Mouse (Mus musculus) c-Kit-positive CD71-positive TER-119-positive erythroid progenitor cells, embryonic 14.5 days (primary cell): ENCODE measurements around the gene Armh3.
A peak's percentile ranks its signal among the peaks of the same experiment; 100 is the strongest.

Experiments used
- DNase-seq: peaks from one replicate; pipeline ENCODE4 v3.0.0-alpha.2; 2013; ENCODE audit warnings: low spot score

Armh3 gene

DNA sequence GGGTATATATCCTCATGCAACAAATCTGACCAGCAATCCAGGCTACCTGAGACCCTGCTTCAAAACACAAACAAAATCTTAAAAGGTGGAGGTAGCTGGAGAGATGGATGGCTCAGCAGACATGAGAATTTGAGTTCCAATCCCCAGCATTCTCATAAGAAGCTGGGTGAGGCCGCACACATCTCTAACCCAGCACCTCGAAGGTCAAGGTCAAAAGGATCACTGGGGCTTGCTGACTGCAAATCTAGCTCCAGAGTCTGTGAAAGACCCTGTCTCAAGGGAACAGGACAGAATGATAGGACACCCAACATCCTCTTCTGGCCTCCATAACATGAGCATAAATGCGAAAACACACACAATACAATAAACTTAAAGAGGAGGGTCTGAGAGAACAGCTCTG lies 7.1 kb downstream of the Armh3 start:
- no peak for DNase-seq

DNA sequence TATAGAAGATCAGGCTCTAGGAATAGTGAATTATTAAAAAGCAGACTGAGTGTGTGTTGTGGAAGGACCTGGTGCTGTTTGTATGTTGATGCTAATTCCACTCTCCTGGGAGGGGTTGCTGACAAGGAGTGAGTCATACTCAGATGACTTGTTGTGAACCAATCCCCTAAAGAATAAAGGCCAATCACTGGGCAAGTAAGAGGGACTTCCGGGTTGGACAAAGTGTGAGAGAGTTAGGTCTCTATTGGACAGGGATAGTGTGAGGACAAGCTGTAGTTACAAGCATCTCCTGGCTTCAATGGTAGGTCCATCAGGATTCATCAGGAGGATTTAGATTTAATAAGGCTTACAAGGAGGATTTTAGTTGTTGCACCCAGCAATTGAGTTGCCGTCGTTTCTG lies 10.1 kb downstream of the Armh3 start:
- DNase-seq = no peak

DNA sequence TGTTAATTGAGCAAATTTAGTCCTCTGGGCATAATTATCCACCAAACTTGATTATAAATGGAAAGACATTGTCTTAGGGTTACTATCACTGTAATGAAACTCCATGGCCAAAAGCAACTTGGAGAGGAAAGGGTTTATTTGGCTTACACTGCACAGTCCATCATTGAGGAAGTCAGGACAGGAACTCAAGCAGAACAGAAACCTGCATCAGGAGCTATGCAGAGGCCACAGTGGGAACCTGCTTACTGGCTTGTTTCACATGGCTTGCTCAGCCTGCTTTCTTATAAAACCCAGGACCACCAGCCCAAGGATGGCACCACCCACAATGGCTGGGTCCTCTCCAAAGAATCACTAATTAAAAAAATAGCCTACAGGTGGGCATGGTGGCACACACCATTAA lies 13.9 kb downstream of the Armh3 start:
- no peak for DNase-seq

DNA sequence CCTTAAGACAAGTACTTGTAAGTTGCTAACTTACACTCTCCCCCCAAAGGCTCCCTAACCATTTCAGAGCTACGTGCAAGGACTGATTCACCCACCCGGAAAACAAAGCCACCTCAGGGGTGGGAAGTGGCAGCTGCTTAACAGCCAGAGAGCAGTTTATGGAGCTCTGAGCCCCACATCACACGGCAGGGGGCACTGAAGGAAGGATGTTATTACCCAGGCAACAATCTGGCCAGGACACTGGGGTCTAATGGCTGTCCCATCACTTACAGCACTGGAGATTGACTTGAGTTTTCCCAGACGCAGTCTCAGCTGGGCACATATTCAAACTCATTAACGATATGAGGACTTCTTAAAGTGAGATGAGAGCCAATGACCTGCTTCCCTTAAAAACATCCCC lies 37.5 kb downstream of the Armh3 start:
- no peak for DNase-seq

DNA sequence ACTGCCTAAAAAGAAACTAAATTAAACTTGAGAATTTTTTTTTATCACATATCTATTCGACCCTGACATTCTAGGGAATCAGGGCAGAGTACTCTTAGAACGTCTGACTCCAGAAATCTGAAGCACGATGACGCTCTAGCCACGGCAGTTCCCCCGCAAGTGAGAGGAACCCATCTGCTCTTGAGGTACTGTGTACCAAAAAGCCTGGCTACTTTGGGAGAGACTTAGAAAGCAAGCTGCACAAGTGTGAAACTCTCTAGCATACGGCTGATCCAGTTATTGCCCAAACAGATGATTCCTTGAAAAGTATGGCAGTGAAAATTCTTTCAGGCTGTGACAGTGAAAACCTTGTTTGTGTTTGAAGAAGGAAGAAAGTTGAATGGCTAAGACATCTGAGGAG lies 41.6 kb downstream of the Armh3 start:
- DNase-seq = no peak

DNA sequence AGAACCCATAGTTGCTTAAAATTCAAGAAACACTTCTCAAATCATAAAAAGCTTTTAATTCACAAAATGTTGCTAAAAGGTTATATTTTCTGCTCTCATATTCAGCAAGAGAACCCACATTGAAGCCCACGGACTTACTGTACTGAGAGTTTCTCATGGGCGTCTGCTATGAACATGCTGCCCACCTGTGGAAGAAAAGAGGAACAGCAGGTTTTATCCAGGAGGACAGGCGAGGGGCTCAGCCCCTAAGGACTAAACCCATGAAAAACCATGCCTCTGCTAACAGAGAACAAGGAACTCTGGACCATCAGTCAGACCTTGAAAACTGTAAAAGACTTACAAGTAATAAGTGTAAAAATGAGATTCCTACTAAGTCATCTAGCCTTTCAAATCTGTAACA lies 45.0 kb downstream of the Armh3 start:
- peak; percentile 11 for DNase-seq

- no peak for DNase-seq
These were observed 49.1 kb downstream of the Armh3 start for GRCm38 (mm10) chr19:45949236-45949635.

DNA sequence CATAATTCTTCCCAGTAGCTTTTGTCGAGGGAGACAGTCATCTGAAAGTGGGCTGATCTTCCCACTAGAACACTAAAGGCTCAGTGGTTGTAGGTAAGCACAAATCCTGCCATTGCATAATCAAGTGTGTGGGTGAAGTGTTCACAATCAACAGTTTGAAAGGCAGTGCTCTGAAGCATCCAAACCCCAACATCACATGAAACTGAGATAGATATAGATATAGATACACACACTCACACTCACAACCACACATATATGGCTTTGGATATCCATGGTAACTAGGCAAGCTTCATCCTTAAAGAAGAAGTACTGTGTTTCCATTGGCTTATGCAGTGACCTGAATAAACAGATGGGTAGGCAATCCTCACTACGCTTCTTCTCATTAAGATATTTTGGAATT lies 50.5 kb downstream of the Armh3 start:
- DNase-seq = no peak

- DNase-seq = no peak
These were observed 51.0 kb downstream of the Armh3 start for GRCm38 (mm10) chr19:45947286-45947685.

- no peak for DNase-seq
These were observed 51.7 kb downstream of the Armh3 start for GRCm38 (mm10) chr19:45946541-45946940.

GRCm38 (mm10) chr19:45945986-45946385 lies 52.3 kb downstream of the Armh3 start:
- no peak for DNase-seq

DNA sequence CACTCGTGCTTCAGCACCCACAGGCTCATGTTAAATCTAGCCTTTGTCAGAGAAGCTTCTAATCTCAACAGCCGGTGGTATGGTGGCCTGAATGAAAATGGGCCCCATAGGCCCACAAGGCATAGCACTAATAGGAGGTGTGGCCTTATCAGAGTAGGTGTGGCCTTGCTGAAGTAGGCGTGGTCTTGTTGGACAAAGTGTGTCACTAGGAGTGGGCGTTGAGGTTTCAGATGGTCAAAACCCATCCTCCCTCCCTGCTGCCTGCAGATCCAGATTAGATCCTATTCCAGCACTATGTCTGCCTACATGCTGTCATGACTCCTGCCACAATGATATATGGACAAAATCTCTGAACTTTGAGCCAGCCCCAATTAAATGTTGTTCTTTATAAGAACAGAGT lies 54.5 kb downstream of the Armh3 start:
- peak; percentile 64 for DNase-seq

- DNase-seq = peak; percentile 4
These were observed 60.2 kb downstream of the Armh3 start for GRCm38 (mm10) chr19:45938064-45938463.

- no peak for DNase-seq
These were observed 60.8 kb downstream of the Armh3 start for GRCm38 (mm10) chr19:45937530-45937929.

DNA sequence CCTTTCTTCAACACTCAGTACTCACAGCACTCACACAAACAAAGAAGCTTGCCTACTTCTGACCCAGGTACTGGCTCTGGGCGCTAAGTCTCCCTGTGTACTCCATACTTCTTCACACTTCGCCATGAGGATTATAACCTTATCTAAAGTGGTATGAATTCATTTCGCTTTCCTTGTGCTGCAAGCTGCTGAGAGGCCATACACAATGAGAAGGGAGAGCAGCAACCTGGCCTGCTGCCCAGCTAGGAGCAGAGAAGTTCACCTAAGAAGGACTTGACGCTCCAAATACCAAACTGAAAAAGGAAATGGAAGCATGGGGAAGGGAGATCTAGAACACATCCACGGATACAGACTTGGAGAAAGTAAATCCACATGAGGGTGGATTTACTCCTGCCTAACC lies 71.1 kb downstream of the Armh3 start:
- no peak for DNase-seq

GRCm38 (mm10) chr19:45926342-45926741 lies 71.9 kb downstream of the Armh3 start:
- DNase-seq = no peak

GRCm38 (mm10) chr19:45920299-45921090 lies 77.8 kb downstream of the Armh3 start:
- no peak for DNase-seq

DNA sequence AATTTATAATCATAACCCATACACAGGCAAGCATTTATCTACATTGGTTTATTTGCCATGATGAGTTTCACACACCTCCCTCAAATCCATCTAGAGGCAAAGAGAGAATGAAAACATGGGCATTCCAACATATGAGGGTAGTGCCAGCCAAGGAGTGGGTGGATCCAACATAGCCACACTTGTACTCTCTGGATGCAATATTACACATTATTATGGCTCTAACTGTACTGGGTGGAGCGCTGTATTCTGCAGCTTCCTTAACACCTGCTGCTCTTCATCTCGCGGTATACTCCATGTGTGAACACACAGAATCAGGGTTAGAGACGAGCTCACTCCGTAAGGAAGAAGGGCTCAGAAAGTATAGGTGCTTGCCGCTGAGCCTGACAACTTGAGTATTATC lies 79.9 kb downstream of the Armh3 start:
- DNase-seq = no peak

DNA sequence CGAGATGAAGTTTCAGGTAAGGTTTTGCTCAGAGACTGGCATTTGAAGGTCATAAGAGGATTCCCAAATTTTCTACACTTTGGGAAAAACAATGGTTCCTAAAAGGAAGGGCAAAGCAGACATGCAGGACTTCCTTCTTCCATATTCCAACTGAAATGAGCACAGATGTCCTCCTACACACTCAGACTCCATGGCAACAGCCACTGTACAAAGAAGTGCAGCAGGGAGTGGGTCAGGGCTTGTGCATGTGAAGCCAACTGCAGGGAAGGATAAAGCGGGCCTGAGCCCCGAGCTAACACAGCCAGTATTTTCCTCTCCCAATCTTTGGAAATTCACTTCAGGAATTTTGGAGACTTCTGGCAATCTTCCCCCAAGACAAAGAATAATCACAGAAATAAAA lies 80.4 kb downstream of the Armh3 start:
- no peak for DNase-seq

GRCm38 (mm10) chr19:45916461-45916860 lies 81.8 kb downstream of the Armh3 start:
- no peak for DNase-seq

GRCm38 (mm10) chr19:45916026-45916425 lies 82.3 kb downstream of the Armh3 start:
- DNase-seq = no peak

- DNase-seq = no peak
These were observed 85.3 kb downstream of the Armh3 start for GRCm38 (mm10) chr19:45913036-45913435.

- no peak for DNase-seq
These were observed 85.9 kb downstream of the Armh3 start for GRCm38 (mm10) chr19:45912376-45912775.
